Mouse (Mus musculus) hindbrain, embryonic 15.5 days (tissue): ENCODE measurements around the gene Jak3. TPM values are rescaled to one million over a fixed set of nuclear protein-coding genes. Genes with fewer than 3 reads are reported as not detected.

Source experiments
- ATAC-seq: fragments of 200-750 bp; cut with Nextera tagmentation; 2 replicates; pipeline ENCODE4 v1.8.0; 2017; ENCODE audit warnings: low read depth, moderate number of reproducible peaks, moderate TSS enrichment; ENCODE audit not compliant: low FRiP score
- H3K27ac ChIP-seq: fragments of 300-500 bp; sonication (generic); replicated peaks from 2 replicates; pipeline ENCODE4 v1.5.1; 2015; ENCODE audit warnings: mild to moderate bottlenecking, inconsistent platforms
- H3K27me3 ChIP-seq: fragments of 300-500 bp; sonication (generic); 2 replicates; pipeline ENCODE4 v1.6.1; 2015; ENCODE audit warnings: control low read depth, inconsistent platforms
- H3K36me3 ChIP-seq: fragments of 300-500 bp; sonication (generic); 2 replicates; pipeline ENCODE4 v1.6.1; 2015; ENCODE audit warnings: control low read depth, inconsistent platforms
- H3K4me1 ChIP-seq: fragments of 300-500 bp; sonication (generic); replicated peaks from 2 replicates; pipeline ENCODE4 v1.6.1; 2015; ENCODE audit warnings: control low read depth, inconsistent platforms
- H3K4me2 ChIP-seq: fragments of 300-500 bp; sonication (generic); 2 replicates; pipeline ENCODE4 v1.6.1; 2015; ENCODE audit warnings: moderate library complexity, mild to moderate bottlenecking, inconsistent platforms
- H3K4me3 ChIP-seq: fragments of 300-500 bp; sonication (generic); 2 replicates; pipeline ENCODE4 v1.5.1; 2015; ENCODE audit warnings: mild to moderate bottlenecking, inconsistent platforms
- H3K9ac ChIP-seq: fragments of 300-500 bp; sonication (generic); 2 replicates; pipeline ENCODE4 v1.6.1; 2015; ENCODE audit warnings: inconsistent platforms
- H3K9me3 ChIP-seq: fragments of 300-500 bp; sonication (generic); 2 replicates; pipeline ENCODE4 v1.6.1; 2016; ENCODE audit warnings: control low read depth, inconsistent platforms
- WGBS: fragments of 180-500 bp; shearing (Covaris S2); methylation state at CpG from one replicate; pipeline ENCODE4 v1.1.7; 2015; 5-methylcytosine and 5-hydroxymethylcytosine counted together
- polyA plus RNA-seq: library from polyadenylated mRNA; unstranded; fragments of >200 nt; fragmentation: Nextera tagmentation; extraction: Ambion mirVana; gene quantifications from 2 replicates; pipeline ENCODE4 v1.2.1, GENCODE M21; 2015

Gene Jak3
- polyA plus RNA-seq, result 6.1 and 7.0 TPM in 2 replicates

DNA sequence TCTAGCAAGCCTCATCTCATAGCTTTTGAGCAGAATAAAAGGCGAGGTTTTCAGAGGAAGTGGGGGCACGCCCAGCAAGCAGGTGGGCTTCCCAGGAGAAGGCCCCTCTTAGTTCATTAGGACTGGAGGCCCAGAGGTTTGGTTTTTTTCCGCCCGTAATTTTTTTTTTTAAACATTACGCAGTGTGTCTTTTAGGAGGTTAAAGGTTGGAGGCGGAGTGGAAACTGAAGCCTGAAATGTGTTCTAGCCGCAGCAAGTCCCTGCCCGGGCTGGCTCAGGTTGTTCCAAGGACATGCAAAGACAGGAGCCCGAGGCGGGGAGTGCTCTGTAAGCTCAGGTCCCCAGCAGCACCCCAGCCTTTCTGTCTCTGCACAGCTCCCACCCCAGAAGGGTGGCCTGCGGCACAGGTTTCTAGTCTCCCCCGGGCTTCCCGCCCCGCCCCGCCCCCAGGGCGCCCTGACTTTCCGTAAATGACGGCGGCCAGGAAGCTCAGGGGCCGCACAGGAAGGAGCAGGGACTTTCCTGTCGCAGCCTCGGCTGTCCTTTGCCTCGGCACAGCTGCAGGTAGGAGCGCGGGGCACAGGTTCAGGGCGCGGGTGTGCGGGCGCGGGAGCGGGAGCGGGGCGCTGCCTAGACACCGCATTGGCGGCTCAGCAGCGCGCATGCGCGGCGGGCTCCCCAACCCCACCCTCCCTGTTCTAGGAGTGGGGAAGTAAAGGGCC, at the start of gene Jak3:
Gene Jak3, plus strand, starts transcription at position 277 of the 722 bp plus-strand sequence.
- peaks cover 27% of the 10 kb centered on the region for H3K4me1 ChIP-seq
- H3K9ac ChIP-seq, result peak within 1 kb of the TSS; percentile 78
- 3% methylated on average over 40 of the region's 40 CpGs for WGBS
- H3K27ac ChIP-seq, result peak within 1 kb of the TSS; percentile 80
- peak within 1 kb of the TSS; percentile 64 for H3K4me3 ChIP-seq
- no peaks in the 10 kb centered on the region for H3K9me3 ChIP-seq
- peaks cover 40% of the 10 kb centered on the region for H3K27me3 ChIP-seq
- H3K4me2 ChIP-seq, result peak within 1 kb of the TSS; percentile 87
- H3K36me3 ChIP-seq, result no peaks in the 10 kb centered on the region
- ATAC-seq, result peak; percentile 33

DNA sequence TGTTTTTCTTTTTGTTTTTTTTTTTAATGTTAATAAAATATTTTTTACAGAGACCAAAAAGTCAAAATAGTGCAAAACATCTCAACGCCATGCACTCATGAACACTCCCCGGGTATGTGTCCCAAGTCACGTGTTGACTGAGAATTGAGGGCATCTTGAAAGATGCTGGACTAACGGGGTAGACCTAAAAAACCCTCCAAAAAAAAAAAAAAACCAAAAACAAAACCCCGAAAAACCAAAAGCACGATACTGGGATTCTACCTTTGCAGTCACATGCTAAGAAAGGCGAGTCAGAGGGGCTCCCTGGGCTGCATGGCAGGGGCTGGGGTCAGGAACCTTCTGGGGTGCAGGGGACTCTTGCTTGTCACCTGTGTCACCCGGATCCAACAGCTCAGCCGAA, 49.3 kb upstream of the Jak3 start:
- no peak overlapping the region for H3K27ac ChIP-seq
- no peaks in the 10 kb centered on the region for H3K27me3 ChIP-seq
- peaks cover 28% of the 10 kb centered on the region for H3K4me1 ChIP-seq
- no peak overlapping the region for H3K9ac ChIP-seq
- no peak overlapping the region for H3K4me3 ChIP-seq
- WGBS, result 86% methylated on average over 9 of the region's 9 CpGs
- no peak overlapping the region for H3K4me2 ChIP-seq
- ATAC-seq, result no peak
- H3K9me3 ChIP-seq, result no peaks in the 10 kb centered on the region
- H3K36me3 ChIP-seq, result peaks cover 28% of the 10 kb centered on the region

DNA sequence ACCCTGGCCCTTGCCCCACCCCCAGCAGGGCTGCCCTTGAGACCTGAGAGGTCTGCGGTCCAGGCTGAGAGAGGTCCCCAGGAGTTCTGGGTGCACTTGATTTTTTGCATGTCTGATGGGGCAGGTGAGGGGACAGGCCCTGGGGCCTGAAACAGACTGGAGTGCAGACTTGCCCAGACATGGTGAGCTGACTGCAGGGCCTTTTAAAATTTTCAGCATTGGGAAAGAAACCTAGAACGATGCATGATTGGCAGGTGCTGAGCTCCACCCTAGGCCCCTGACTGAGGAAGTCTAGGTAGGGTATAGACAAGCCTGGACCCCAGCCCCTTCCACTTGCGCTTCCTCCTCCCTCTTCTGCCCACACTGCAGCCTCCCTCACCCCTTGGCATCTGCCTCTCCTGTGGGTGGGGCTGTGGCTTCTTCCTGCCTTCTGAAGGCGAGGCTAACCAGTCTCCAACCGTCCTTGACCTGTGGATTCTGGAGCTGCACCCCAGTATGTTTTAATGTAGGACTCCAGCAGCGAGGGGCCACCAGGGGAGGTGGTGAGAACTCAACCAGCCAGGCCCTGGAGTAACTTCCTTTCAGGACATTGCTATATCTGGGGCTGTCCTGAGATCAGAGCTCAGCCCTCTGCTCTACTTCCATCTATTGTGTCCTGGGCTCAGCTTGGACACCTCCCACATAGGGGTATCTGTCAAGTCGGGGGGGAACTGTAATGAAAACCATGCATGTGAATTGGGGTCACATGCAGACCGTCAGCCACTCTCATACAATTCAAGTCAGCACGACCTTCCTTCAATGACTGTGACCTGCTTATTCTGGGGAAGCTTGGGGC, 48.6 kb upstream of the Jak3 start:
- Histone ChIP-seq H3K27me3 (no peaks in the 10 kb centered on the region), H3K27ac (0 out of 2 replicates have a peak overlapping the region, but pooled peaks have one; percentile 89), H3K4me1 (peaks cover 28% of the 10 kb centered on the region), H3K9me3 (no peaks in the 10 kb centered on the region), H3K4me3 (no peak overlapping the region), H3K4me2 (no peak overlapping the region), H3K9ac (no peak overlapping the region), H3K36me3 (peaks cover 20% of the 10 kb centered on the region)
- ATAC-seq, result no peak
- 54% methylated on average over 9 of the region's 9 CpGs for WGBS

DNA sequence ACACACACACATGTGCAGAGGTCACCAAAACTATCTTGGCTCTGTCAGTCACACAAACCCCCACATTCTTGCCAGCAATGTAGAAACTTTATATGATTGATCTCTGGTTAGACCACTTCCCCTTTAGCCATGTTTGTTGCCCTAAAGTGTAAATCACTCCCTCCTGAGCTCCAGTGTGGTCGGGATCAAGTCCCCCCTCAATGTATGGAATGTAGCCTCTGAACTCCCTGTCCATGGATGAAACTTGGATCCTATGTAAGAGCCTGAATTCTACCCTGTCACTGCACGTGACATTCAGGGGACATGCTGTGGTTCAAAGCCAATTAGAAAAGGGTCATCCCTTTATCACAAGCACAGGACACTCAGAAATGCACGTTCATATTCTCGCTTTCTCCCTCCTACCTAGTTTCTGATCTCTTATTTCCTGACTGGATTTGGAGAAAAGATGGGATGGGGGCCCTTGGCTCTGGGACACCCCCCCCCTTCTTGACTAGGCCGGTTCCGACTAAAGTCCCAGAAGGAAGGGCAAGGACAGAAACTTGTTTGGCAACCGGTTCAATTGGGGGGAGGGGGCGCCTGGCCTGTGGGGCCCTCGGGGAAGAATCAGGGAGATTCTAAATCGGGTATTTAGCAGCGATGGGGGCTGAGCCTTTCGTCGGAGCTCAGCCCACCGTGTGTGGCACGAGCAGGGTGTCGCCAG, 47.5 kb upstream of the Jak3 start:
- ATAC-seq, result no peak
- peaks cover 28% of the 10 kb centered on the region for H3K4me1 ChIP-seq
- peak overlapping the region; percentile 63 for H3K9ac ChIP-seq
- no peaks in the 10 kb centered on the region for H3K27me3 ChIP-seq
- peak overlapping the region; percentile 94 for H3K4me2 ChIP-seq
- 9% methylated on average over 16 of the region's 16 CpGs for WGBS
- peaks cover 10% of the 10 kb centered on the region for H3K36me3 ChIP-seq
- H3K27ac ChIP-seq, result peak overlapping the region; percentile 89
- H3K4me3 ChIP-seq, result peak overlapping the region; percentile 45
- no peaks in the 10 kb centered on the region for H3K9me3 ChIP-seq

DNA sequence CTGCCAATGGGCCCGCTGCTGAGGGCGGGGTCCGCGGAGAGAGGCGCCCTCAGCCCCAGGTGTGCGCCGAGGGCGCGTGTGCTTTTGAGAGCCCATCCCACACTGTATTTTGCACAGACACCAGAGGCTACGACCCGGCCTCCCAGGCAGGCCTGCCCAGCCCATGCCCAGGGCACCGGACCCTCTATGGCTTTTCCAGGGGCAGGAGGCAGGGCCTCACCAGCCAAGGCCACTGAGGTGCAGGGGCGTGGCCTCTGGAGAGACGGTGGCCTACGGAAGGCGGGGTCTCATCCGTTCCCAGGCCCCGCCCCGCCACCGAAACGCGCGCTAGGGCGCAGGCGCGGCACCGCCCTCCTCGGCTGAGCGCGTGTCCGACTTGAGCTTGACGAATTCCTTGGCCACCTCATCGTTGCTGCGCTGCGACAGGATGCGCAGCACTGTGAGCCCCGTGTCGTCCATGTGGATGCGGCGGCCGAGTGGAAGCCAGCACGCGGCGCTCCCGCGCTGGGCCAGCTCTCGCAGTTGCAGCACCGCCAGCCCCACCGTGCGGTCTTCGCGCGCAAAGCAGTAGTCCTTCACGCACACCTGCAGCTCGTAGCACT, 46.9 kb upstream of the Jak3 start:
- no peaks in the 10 kb centered on the region for H3K27me3 ChIP-seq
- peak overlapping the region; percentile 63 for H3K9ac ChIP-seq
- peak; percentile 89 for ATAC-seq
- peaks cover 3% of the 10 kb centered on the region for H3K36me3 ChIP-seq
- H3K27ac ChIP-seq, result peak overlapping the region; percentile 89
- under 1% methylated on average over 55 of the region's 55 CpGs for WGBS
- H3K4me1 ChIP-seq, result peaks cover 28% of the 10 kb centered on the region
- H3K4me2 ChIP-seq, result peak overlapping the region; percentile 94
- H3K9me3 ChIP-seq, result no peaks in the 10 kb centered on the region
- peak overlapping the region; percentile 45 for H3K4me3 ChIP-seq

DNA sequence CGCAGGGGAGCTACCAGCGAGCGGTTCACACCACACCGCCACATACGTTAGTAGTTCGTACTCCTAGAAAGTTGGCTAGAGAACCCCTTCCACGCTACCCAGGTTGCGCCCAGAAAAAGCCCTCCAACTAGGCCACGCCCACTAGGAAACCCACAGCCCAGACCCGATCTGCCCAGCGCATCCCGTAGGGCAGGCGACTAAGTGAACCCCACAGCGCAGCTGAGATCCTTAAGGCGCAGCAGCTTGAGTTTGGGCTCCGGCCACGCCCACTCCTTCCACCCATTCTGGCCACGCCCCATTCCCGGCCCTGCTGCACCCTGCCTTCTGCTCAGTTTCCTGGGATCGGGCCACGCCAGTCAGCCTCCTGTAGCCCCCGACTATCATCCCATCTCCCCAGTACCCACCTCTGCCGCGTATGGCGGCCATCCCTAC, 46.3 kb upstream of the Jak3 start:
- Histone ChIP-seq H3K4me3 (peak overlapping the region; percentile 45), H3K27me3 (no peaks in the 10 kb centered on the region), H3K36me3 (no peaks in the 10 kb centered on the region), H3K4me1 (peaks cover 31% of the 10 kb centered on the region), H3K9ac (peak overlapping the region; percentile 63), H3K4me2 (peak overlapping the region; percentile 94), H3K9me3 (no peaks in the 10 kb centered on the region), H3K27ac (peak overlapping the region; percentile 89)
- ATAC-seq, result peak; percentile 21
- 2% methylated on average over 25 of the region's 25 CpGs for WGBS

DNA sequence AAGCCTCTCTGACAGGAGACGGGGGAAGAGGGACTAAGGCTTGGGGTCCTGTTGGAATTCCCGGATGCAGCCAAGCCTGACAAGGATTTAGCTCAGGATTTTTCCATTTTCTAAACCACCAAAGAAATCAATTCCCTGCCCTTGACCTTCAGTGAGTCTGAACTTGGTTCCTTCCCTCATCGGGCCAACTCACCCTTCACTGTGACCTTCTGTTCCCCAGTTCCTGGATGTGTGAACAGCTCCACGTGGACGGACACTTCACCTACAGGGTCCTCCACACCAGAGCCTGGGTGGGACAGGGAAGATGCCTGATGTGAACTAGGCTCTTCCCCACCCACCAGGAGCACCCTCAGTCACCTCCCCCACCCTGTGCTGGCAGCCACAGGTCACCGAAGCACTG, 45.3 kb upstream of the Jak3 start:
- no peak for ATAC-seq
- no peaks in the 10 kb centered on the region for H3K27me3 ChIP-seq

DNA sequence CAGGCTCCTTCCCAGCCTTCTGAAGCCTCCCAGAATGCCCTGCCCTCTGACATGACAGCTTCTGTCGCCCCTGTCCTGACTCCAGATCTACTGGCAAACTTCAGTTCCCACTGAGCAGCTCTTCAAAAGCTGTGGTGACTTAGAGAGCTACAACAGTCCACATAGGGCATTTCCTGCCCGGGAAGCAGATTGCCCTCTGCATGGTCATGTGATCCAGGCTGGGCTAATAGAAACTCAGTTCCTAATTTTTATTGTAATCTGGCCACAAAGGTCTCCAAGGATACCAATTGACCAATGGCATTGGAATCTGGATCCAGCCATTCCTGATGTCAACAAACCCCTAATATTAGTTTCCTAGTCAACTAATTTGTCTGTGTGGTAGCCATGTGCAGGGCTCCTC, 44.2 kb upstream of the Jak3 start:
- H3K9ac ChIP-seq, result no peak overlapping the region
- no peak overlapping the region for H3K4me2 ChIP-seq
- ATAC-seq, result no peak
- H3K9me3 ChIP-seq, result no peaks in the 10 kb centered on the region
- no peak overlapping the region for H3K4me3 ChIP-seq
- WGBS, result 66% methylated on average over 2 of the region's 2 CpGs
- no peaks in the 10 kb centered on the region for H3K36me3 ChIP-seq
- peaks cover 31% of the 10 kb centered on the region for H3K4me1 ChIP-seq
- no peaks in the 10 kb centered on the region for H3K27me3 ChIP-seq
- no peak overlapping the region for H3K27ac ChIP-seq

More for the DNA sequence above, 45.3 kb upstream of the Jak3 start:
- Histone ChIP-seq H3K4me2 (no peak overlapping the region), H3K36me3 (no peaks in the 10 kb centered on the region), H3K9ac (no peak overlapping the region), H3K9me3 (no peaks in the 10 kb centered on the region), H3K4me1 (peaks cover 31% of the 10 kb centered on the region), H3K4me3 (no peak overlapping the region), H3K27ac (no peak overlapping the region)
- WGBS, result 92% methylated on average over 6 of the region's 6 CpGs

DNA sequence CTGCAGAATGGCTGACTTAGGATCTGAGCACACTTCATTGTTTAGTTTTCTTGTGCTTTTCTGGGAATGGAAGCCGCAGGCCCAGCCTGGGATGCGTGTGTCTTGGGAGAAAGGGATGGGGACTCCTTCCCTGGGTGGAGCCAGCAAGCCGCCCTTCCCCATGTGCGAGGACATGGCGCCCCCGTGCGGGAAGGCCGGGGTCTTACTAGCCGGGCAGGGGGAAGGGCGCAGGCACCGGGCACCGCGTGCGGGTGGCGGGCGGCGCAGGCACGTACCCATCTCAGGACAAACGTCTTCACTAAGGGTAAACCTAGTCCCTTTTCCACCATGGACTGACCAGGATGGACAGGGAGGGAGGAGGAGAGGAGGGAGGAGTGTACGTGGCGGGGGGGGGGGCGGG, 42.9 kb upstream of the Jak3 start:
- no peaks in the 10 kb centered on the region for H3K9me3 ChIP-seq
- WGBS, result 14% methylated on average over 16 of the region's 22 CpGs
- no peak overlapping the region for H3K4me2 ChIP-seq
- H3K9ac ChIP-seq, result no peak overlapping the region
- H3K4me3 ChIP-seq, result no peak overlapping the region
- no peak overlapping the region for H3K27ac ChIP-seq
- no peaks in the 10 kb centered on the region for H3K36me3 ChIP-seq
- H3K4me1 ChIP-seq, result peaks cover 24% of the 10 kb centered on the region
- H3K27me3 ChIP-seq, result no peaks in the 10 kb centered on the region
- ATAC-seq, result no peak

DNA sequence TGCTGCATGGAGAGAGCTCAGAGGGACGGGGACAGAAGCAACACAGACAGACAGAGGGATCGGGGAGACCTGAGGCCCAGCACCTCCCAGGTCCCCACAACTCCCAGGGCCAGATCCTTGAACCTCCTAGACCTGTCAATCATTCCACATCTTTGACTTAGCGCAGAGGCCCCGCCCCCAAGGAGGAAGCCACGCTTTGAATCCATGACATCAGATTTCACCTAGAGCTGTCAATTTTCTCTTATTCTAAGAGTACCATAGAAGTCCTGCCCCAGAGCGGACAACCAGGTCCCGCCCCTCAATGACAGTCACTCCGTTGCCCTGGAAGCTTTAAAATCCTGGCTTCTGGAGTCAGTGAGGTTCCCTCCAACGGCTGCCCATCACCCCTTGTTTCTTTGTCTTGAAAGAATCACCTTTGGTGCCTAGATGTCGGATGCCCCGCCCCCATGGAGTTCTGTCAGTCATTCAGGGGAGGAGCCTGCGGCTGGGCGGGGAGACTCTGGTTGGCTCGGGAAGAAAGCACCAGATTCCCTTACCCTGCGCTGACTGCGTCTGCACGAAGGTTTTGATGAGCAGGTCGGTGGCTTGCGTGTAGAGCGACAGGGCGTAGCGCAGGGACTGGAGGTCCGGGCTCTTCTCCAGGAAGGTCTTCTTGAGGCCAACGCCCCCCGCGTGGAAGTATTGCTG, 42.0 kb upstream of the Jak3 start:
- Histone ChIP-seq H3K4me1 (peaks cover 15% of the 10 kb centered on the region), H3K4me3 (no peak overlapping the region), H3K4me2 (peak overlapping the region; percentile 18), H3K27ac (peak overlapping the region; percentile 56), H3K36me3 (peaks cover 5% of the 10 kb centered on the region; the same call in 1 of the 2 replicates), H3K27me3 (no peaks in the 10 kb centered on the region), H3K9me3 (no peaks in the 10 kb centered on the region), H3K9ac (no peak overlapping the region)
- 0 out of 2 replicates have a peak, but pooled peaks have one; percentile 32 for ATAC-seq
- 6% methylated on average over 26 of the region's 26 CpGs for WGBS
